33 mouse cellular contexts compared by ENCODE assay signal in the genomic region with DNA sequence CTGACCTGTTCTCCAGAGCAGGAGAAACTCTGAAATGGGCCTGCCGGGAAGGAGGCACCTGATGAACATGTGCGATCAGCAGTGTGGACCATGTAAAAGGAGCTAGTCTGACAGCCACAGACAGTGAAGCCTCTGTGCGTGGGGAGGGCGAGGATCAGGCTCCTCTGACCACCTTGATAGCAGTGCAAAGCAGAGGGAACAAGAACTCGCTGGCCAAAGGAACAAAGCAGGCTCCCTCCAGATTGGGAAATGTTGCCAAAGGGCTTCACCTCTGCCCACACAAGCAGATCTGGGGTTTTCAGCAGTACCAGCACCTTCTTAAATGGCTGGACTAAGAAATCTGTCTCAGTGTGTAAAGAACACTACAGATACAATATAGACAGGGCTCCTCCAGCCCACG.
DNase-seq lines count a peak whose midpoint lies in the region; ATAC-seq lines count a peak whose summit lies in the region.
"Had no signal": no experiment of that assay in that cellular context is flagged by ENCODE, and none has a peak within 500 bp of the region (broad histone marks: within the 10 kb centered on the region; RNA-seq: fewer than 3 reads in every experiment).

No protein-coding gene starts in this region.

- H3K27ac ChIP-seq in heart, embryonic 10.5 days, result no peak overlapping the region
- H3K27ac ChIP-seq in limb, embryonic 11.5 days (replicated peaks; ENCODE audit: low read depth, low read length), result no peak overlapping the region
- no peak overlapping the region for H3K27ac ChIP-seq in limb, embryonic 10.5 days
- H3K27ac ChIP-seq: embryonic facial prominence, embryonic 10.5 days; embryonic facial prominence, embryonic 13.5 days; forebrain, embryonic 10.5 days; forebrain, embryonic 13.5 days; gastrocnemius, adult 2 months; heart, adult 2 months; heart, embryonic 15.5 days; hindbrain, embryonic 10.5 days; hindbrain, embryonic 14.5 days; intestine, embryonic 15.5 days had no signal

- H3K27me3 ChIP-seq in heart, embryonic 10.5 days (ENCODE audit: insufficient read depth, poor library complexity, severe bottlenecking), result no peaks in the 10 kb centered on the region
- no peaks in the 10 kb centered on the region for H3K27me3 ChIP-seq in limb, embryonic 11.5 days (ENCODE audit: control insufficient read depth, insufficient read depth, low read length)
- H3K27me3 ChIP-seq in limb, embryonic 10.5 days (ENCODE audit: low read depth, poor library complexity, severe bottlenecking), result no peaks in the 10 kb centered on the region
- H3K27me3 ChIP-seq: embryonic facial prominence, embryonic 13.5 days; forebrain, embryonic 13.5 days; heart, embryonic 12.5 days; heart, embryonic 15.5 days; intestine, embryonic 15.5 days; Patski had no signal

- H3K4me1 ChIP-seq in heart, embryonic 10.5 days, result no peaks in the 10 kb centered on the region
- H3K4me1 ChIP-seq in limb, embryonic 11.5 days (ENCODE audit: control insufficient read depth, insufficient read depth, low read length), result no peaks in the 10 kb centered on the region
- H3K4me1 ChIP-seq in limb, embryonic 10.5 days, result no peaks in the 10 kb centered on the region
- H3K4me1 ChIP-seq: embryonic facial prominence, embryonic 10.5 days; forebrain, embryonic 10.5 days; forebrain, embryonic 13.5 days; heart, embryonic 12.5 days; heart, embryonic 15.5 days; hindbrain, embryonic 10.5 days; intestine, embryonic 15.5 days had no signal

- no peak overlapping the region for H3K4me2 ChIP-seq in limb, embryonic 11.5 days (ENCODE audit: low read depth, severe bottlenecking)
- H3K4me2 ChIP-seq: embryonic facial prominence, embryonic 13.5 days; forebrain, embryonic 13.5 days; heart, embryonic 12.5 days; heart, embryonic 15.5 days; hindbrain, embryonic 14.5 days; intestine, embryonic 15.5 days had no signal

- DNase-seq in heart, embryonic 10.5 days (ENCODE audit: low spot score), result peak; percentile 36
- DNase-seq in heart, adult 18-20 months, result no peak
- DNase-seq in limb, embryonic 11.5 days (ENCODE audit: low spot score), result peak; percentile 17
- DNase-seq in limb, embryonic 10.5 days (ENCODE audit: low spot score), result no peak
- peak; percentile 1 for DNase-seq in urinary bladder, postnatal 25 days (ENCODE audit: low spot score)
- DNase-seq in urinary bladder, postnatal 10 days (ENCODE audit: low spot score), result no peak
- no peak for DNase-seq in frontal cortex, postnatal 36 days (ENCODE audit: low spot score in 2 of 2)
- DNase-seq: adrenal gland, adult 2 months; adrenal gland, postnatal 14 days; B cell, adult 2 months; cerebellum, adult 11 months; cerebellum, adult 8-10 months; cerebellum, postnatal 10 days; cerebellum, postnatal 36 days; embryo, embryonic 11 days; gastrocnemius, adult 2 months; gastrocnemius, postnatal 14 days; heart, postnatal 10 days; heart, postnatal 36 days had no signal

- ATAC-seq in limb, embryonic 11.5 days (ENCODE audit: insufficient number of reproducible peaks, low FRiP score, low TSS enrichment, low read depth), result no peak
- ATAC-seq: forebrain, embryonic 13.5 days; forebrain, embryonic 16.5 days; intestine, embryonic 15.5 days; Patski had no signal

- H3K9me3 ChIP-seq in heart, embryonic 10.5 days, result no peaks in the 10 kb centered on the region; the same call in 1 of the 2 replicates
- no peaks in the 10 kb centered on the region for H3K9me3 ChIP-seq in limb, embryonic 11.5 days (ENCODE audit: control insufficient read depth, low read length)
- H3K9me3 ChIP-seq in limb, embryonic 10.5 days (replicated peaks), result no peaks in the 10 kb centered on the region
- H3K9me3 ChIP-seq: embryonic facial prominence, embryonic 10.5 days; embryonic facial prominence, embryonic 13.5 days; forebrain, embryonic 10.5 days; forebrain, embryonic 13.5 days; heart, embryonic 15.5 days; hindbrain, embryonic 10.5 days; intestine, embryonic 15.5 days had no signal

- H3K9ac ChIP-seq in limb, embryonic 11.5 days (ENCODE audit: low read length), result no peak overlapping the region
- H3K9ac ChIP-seq: embryonic facial prominence, embryonic 13.5 days; forebrain, embryonic 13.5 days; heart, embryonic 12.5 days; heart, embryonic 15.5 days; hindbrain, embryonic 14.5 days; intestine, embryonic 15.5 days had no signal

- H3K36me3 ChIP-seq in heart, embryonic 10.5 days, result peaks cover 78% of the 10 kb centered on the region
- peaks cover 24% of the 10 kb centered on the region for H3K36me3 ChIP-seq in limb, embryonic 11.5 days (ENCODE audit: control insufficient read depth, insufficient read depth, low read length)
- peaks cover 100% of the 10 kb centered on the region for H3K36me3 ChIP-seq in limb, embryonic 10.5 days
- H3K36me3 ChIP-seq: G1E had no signal

- H3K4me3 ChIP-seq in heart, embryonic 10.5 days, result no peak overlapping the region
- no peak overlapping the region for H3K4me3 ChIP-seq in limb, embryonic 11.5 days (ENCODE audit: low read depth, low read length)
- H3K4me3 ChIP-seq in limb, embryonic 10.5 days, result no peak overlapping the region
- H3K4me3 ChIP-seq: embryonic facial prominence, embryonic 10.5 days; embryonic facial prominence, embryonic 13.5 days; erythroblast, embryonic 14.5 days; forebrain, embryonic 10.5 days; forebrain, embryonic 13.5 days; gastrocnemius, adult 2 months; heart, adult 2 months; heart, embryonic 12.5 days; heart, embryonic 15.5 days; hindbrain, embryonic 10.5 days; intestine, embryonic 15.5 days had no signal

- WGBS in heart, embryonic 10.5 days, result 87% methylated on average over 6 of the region's 6 CpGs
- WGBS in limb, embryonic 11.5 days, result 91% methylated on average over 6 of the region's 6 CpGs
- 93% methylated on average over 6 of the region's 6 CpGs for WGBS in limb, embryonic 10.5 days

Comparison
In these comparisons a context has a peak if more than half of its experiments do, and no peak if none do; other contexts are left out.
1. DNase-seq: peak in heart, embryonic 10.5 days (single experiment), limb, embryonic 11.5 days (single experiment) and urinary bladder, postnatal 25 days (single experiment); none in heart, adult 18-20 months (0 of 2), limb, embryonic 10.5 days (single experiment), urinary bladder, postnatal 10 days (single experiment) and frontal cortex, postnatal 36 days (0 of 2).